Mouse (Mus musculus) heart, adult 2 months (tissue): ENCODE data around the gene Cd44.

Experiments
- CTCF ChIP-seq: fragments of 200-600 bp; IDR thresholded peaks from 2 replicates; pipeline ENCODE4 v1.8.1; 2022; ENCODE audit warnings: antibody characterized with exemption, mild to moderate bottlenecking, moderate library complexity
- EP300 ChIP-seq: fragments of 200-500 bp; IDR thresholded peaks from 2 replicates; pipeline ENCODE4 v1.6.1; 2011; ENCODE audit warnings: low read depth, low read length, control low read depth; ENCODE audit not compliant: insufficient read depth
- POLR2A ChIP-seq: fragments of 200-500 bp; IDR thresholded peaks from 2 replicates; pipeline ENCODE4 v1.6.1; 2011; ENCODE audit warnings: mild to moderate bottlenecking, low read depth, low read length, control low read depth; ENCODE audit not compliant: insufficient read depth

DNA sequence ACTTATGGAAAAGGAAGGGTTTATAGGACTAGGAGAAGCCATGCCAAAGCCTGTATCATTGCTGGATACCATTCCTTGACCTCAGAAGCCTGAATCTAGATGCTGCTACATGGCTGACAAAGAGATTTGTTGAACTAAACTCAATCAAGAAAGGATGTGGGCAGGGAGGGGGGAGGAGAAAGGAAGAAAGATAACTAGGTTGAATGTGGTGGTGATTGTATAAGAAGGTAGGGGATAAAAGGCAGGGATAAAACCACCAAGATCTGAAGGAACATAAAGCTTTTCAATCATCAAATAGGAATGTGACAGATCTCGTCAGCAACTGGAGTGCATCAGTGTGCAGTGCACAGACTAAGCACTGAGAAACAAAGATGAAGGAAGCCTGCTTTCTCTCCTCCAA lies 7.9 kb upstream of the Cd44 start:
- TF ChIP-seq POLR2A, result no peak
- no peak for TF ChIP-seq CTCF
- TF ChIP-seq EP300, result no peak
